Mouse (Mus musculus): ENCODE results near the gene Trp73.

DNA sequence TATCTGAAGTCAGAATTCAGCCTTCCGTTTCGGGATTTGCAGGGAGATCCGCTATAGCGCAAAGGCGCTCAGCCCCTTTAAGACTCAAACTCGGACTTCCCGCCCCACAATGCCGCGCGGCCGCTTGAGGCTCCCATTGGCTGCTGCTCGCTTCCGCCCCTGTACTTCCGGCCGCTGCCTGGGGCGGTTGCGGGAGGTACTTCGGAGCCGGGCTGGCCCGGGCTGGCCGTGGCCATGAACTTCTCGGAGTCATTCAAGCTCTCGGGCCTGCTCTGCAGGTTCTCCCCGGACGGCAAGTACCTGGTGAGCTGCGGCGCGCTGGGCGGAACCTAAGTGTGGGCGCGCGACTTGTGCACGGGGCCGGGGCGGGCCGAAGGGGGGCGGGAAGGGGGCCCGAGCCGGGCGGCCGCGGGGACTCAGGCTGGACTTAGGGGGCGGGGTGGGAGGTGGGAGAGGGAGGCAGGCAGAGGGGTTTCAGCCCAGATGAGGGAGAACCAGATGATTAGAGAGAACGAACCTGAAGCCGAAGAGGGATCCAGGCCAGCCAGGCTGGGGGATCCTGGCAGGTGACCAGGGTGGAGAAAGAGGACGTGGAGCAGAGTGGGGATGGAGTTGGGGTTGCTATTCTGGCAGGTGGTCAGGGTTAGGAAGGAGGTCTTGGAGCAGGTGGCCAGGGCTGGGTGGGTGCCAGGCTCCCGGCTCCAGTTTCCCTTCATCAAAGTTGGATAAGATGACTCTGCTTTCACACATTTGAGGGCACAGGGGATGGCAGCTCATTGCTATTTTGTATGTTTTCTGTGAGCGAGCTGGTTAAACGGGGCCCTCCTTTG is 2.4 kb upstream of the Trp73 start, which contains the start of gene Wrap73:
- TF ChIP-seq CTCF (IDR thresholded peaks at IDR 0.05; ENCODE audit: low read depth), result no peak
- no peak for TF ChIP-seq EP300 (IDR thresholded peaks at IDR 0.05; ENCODE audit: low read depth)

Measured in heart, postnatal 0 days (tissue).